Mouse (Mus musculus) heart, embryonic 14.5 days (tissue): Measurements from ENCODE around the gene Slc46a1. TPM values are rescaled to one million over a fixed set of nuclear protein-coding genes. Genes with fewer than 3 reads are reported as not detected.

Experiments
- ATAC-seq: fragments of 200-750 bp; cut with Nextera tagmentation; 2 replicates; pipeline ENCODE4 v1.8.0; 2017; ENCODE audit warnings: low read depth, moderate TSS enrichment; ENCODE audit not compliant: insufficient number of reproducible peaks, insufficient read depth, low FRiP score
- H3K27ac ChIP-seq, 2 experiments: fragments of 200-500 bp in 1 of 2; fragments of 300-500 bp in 1 of 2; sonication (generic) in 1 of 2; replicated peaks in 1 of 2; 2 replicates each; pipeline ENCODE4 v1.5.1; 2012 to 2014; ENCODE audit warnings: low read depth in 2 of 2, low read length in 2 of 2, control low read depth in 1 of 2, mild to moderate bottlenecking in 1 of 2, mixed read lengths in 1 of 2; ENCODE audit not compliant: control insufficient read depth in 1 of 2, insufficient read depth in 1 of 2
- H3K27me3 ChIP-seq: fragments of 300-500 bp; sonication (generic); 2 replicates; pipeline ENCODE4 v1.6.1; 2014; ENCODE audit warnings: mild to moderate bottlenecking, low read length, control low read depth; ENCODE audit not compliant: control insufficient read depth, insufficient read depth
- H3K36me3 ChIP-seq: fragments of 300-500 bp; sonication (generic); 2 replicates; pipeline ENCODE4 v1.6.1; 2014; ENCODE audit warnings: mild to moderate bottlenecking, control low read depth, low read length, mixed read lengths; ENCODE audit not compliant: control insufficient read depth, insufficient read depth
- H3K4me1 ChIP-seq, 2 experiments: fragments of 200-500 bp in 1 of 2; fragments of 300-500 bp in 1 of 2; sonication (generic) in 1 of 2; 2 replicates each; pipeline ENCODE4 v1.6.1; 2012 to 2014; ENCODE audit warnings: low read length in 2 of 2, control low read depth in 1 of 2, mixed read lengths in 1 of 2; ENCODE audit not compliant: control insufficient read depth in 2 of 2, insufficient read depth in 2 of 2
- H3K4me2 ChIP-seq: fragments of 300-500 bp; sonication (generic); 2 replicates; pipeline ENCODE4 v1.6.1; 2014; ENCODE audit warnings: mild to moderate bottlenecking, low read length
- H3K4me3 ChIP-seq, 2 experiments: fragments of 200-500 bp in 1 of 2; fragments of 300-500 bp in 1 of 2; sonication (generic) in 1 of 2; 2 replicates each; pipeline ENCODE4 v1.5.1; 2012 to 2014; ENCODE audit warnings: low read length in 2 of 2, mild to moderate bottlenecking in 2 of 2, control low read depth in 1 of 2, low read depth in 1 of 2, moderate library complexity in 1 of 2; ENCODE audit not compliant: control insufficient read depth in 1 of 2, insufficient read depth in 1 of 2
- H3K9ac ChIP-seq: fragments of 300-500 bp; sonication (generic); 2 replicates; pipeline ENCODE4 v1.6.1; 2014; ENCODE audit warnings: mild to moderate bottlenecking, low read length
- H3K9me3 ChIP-seq: fragments of 300-500 bp; sonication (generic); 2 replicates; pipeline ENCODE4 v1.6.1; 2016; ENCODE audit warnings: low read length, control low read depth; ENCODE audit not compliant: control insufficient read depth
- WGBS: fragments of 180-500 bp; shearing (Covaris S2); extraction: QIAGEN DNeasy Blood & Tissue Kit; methylation state at CpG from one replicate; pipeline ENCODE4 v1.1.7; 2014; 5-methylcytosine and 5-hydroxymethylcytosine counted together
- polyA plus RNA-seq: library from polyadenylated mRNA; unstranded; fragments of >200 nt; fragmentation: Nextera tagmentation; extraction: Ambion mirVana; gene quantifications from 2 replicates; pipeline ENCODE4 v1.2.1, GENCODE M21; 2014

Gene Slc46a1
- polyA plus RNA-seq, 1 experiment from 2014 or later = 8.1 TPM

DNA sequence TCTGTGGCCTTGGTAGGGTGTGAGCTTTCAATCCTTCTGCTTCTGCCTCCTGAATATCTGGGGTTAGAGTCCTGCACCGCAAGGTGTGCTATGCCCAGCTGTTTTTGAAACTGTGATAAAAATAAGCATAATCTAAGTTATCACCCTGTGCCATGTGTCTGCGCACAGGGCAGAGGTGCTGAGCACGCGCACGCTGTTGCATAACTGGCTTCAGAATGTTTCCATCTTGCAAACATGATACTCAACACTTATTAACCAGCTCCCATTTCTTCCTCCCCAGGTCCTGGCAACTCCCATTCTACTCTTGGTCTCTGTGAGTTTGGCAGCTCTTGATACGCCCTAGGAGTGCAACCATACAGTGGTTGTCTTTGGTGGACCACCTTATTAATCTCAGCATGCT is 37.8 kb upstream of the Slc46a1 start:
- WGBS = 88% methylated on average over 6 of the region's 6 CpGs
- ATAC-seq = no peak
- Histone ChIP-seq H3K27ac (no peak overlapping the region), H3K36me3 (no peaks in the 10 kb centered on the region), H3K9me3 (no peaks in the 10 kb centered on the region), H3K4me3 (no peak overlapping the region), H3K9ac (no peak overlapping the region), H3K4me2 (no peak overlapping the region), H3K27me3 (peaks cover 5% of the 10 kb centered on the region; the same call in 1 of the 2 replicates), H3K4me1 (no peaks in the 10 kb centered on the region)

DNA sequence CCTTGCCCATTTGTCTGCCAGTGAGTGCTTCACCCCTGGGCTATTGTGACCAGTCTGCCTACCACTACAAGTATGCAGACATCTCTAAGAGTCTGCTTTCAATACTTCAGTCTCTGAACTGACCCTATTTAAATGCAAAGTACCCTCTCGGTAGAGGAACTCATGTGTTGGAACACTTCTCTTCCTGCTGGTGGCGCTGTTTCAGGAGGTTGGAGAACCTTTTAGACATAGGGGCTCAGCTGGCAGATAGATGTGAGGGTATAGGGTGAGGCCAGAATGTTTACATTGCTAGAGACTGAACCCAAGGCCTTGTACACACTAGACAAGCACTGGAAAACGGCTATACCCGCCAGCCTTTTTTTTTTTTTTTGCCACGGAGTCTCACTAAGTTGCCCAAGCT is 37.2 kb upstream of the Slc46a1 start:
- H3K4me1 ChIP-seq = no peaks in the 10 kb centered on the region
- H3K36me3 ChIP-seq = no peaks in the 10 kb centered on the region
- H3K27ac ChIP-seq = no peak overlapping the region
- no peak overlapping the region for H3K4me3 ChIP-seq
- no peak overlapping the region for H3K4me2 ChIP-seq
- H3K27me3 ChIP-seq = no peaks in the 10 kb centered on the region
- 72% methylated on average over 5 of the region's 5 CpGs for WGBS
- H3K9ac ChIP-seq = no peak overlapping the region
- no peak for ATAC-seq
- no peaks in the 10 kb centered on the region for H3K9me3 ChIP-seq

DNA sequence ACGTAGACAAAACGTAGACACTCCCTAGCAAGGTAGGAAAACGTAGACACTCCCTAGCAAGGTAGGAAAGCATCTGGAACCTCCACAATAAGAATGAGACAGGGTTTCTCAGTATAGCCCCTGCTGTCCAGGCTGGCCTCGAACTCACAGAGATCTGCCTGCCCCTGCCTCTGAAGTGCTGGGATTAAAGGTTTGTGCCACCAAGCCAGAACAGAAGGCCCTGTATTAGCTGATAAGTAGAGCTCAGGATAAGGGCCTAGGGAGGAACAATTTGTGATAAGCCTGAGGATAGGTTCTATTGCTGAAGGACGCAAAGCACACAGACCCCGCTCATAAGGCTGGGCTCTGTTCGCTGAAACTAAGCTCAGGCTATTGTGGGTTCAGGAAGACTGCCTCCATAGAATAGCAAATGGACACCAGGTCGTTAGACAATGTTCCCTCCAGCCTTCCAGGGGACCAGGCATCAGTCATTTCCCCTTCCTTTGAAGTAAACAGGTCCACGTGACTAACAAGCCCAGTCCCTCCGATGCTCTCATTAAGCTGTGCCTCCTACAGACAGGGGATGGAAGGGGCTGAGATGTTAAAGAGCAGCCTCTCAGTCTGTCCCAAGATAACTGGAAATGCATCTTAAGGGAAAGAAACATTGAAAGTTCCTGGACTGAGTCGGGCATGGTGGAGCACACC is 35.2 kb upstream of the Slc46a1 start:
- ATAC-seq = no peak
- Histone ChIP-seq H3K9me3 (no peaks in the 10 kb centered on the region), H3K9ac (no peak overlapping the region), H3K27ac (no peak overlapping the region), H3K4me3 (no peak overlapping the region), H3K4me1 (no peaks in the 10 kb centered on the region), H3K4me2 (no peak overlapping the region), H3K27me3 (no peaks in the 10 kb centered on the region), H3K36me3 (no peaks in the 10 kb centered on the region)
- 40% methylated on average over 11 of the region's 11 CpGs for WGBS

DNA sequence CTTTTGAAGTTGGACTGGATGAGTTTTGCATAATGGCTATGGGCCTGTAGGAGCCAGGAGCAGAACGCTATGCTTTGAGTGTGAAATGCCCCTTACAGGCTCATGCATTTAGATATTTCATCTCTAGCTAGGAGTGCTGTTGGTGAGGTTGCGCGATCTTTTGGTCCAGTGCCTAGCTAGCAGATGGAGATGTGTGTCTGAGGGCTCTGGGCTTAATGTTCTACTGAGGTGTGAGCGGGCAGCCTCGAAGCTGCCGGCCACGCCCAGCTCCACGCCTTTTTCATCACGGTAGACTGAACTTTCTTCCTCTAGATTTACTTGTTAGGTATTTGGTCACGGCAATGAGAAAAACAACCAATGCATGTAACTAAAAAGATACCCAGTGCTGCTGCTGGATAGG is 34.3 kb upstream of the Slc46a1 start:
- 88% methylated on average over 10 of the region's 10 CpGs for WGBS

DNA sequence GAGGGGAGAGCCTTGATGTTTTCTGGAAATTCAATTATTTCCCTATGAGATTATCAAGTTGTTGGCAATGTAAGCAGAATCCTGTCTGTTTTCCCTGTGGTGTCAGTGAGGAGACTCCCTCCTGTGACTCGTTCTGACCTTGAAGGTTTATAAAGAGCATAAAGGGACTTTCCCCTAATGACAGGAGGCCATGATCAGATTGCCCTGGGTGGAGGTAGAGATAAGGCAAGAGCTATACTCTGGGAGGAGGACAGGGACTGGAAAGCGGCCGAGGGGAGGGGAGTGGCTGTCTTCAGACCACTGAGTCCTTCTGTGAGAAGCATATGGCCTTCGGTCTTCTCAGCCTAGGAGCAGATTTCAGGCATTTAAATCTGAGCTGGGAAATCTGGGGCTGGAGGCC is 31.4 kb upstream of the Slc46a1 start:
- WGBS = 14% methylated on average over 4 of the region's 4 CpGs
- Histone ChIP-seq H3K4me2 (no peak overlapping the region), H3K4me3 (no peak overlapping the region), H3K36me3 (no peaks in the 10 kb centered on the region), H3K9me3 (no peaks in the 10 kb centered on the region), H3K4me1 (peaks cover 4 to 9% of the 10 kb centered on the region in 2 experiments; a peak in 2 of 4 replicates), H3K9ac (no peak overlapping the region), H3K27me3 (no peaks in the 10 kb centered on the region), H3K27ac (no peak overlapping the region)
- no peak for ATAC-seq

More for the DNA sequence above, 34.3 kb upstream of the Slc46a1 start:
- Histone ChIP-seq H3K4me3 (no peak overlapping the region), H3K36me3 (no peaks in the 10 kb centered on the region), H3K9me3 (no peaks in the 10 kb centered on the region), H3K4me1 (peaks cover 4 to 7% of the 10 kb centered on the region in 2 experiments; a peak in 2 of 4 replicates), H3K27me3 (no peaks in the 10 kb centered on the region), H3K27ac (no peak overlapping the region), H3K4me2 (no peak overlapping the region), H3K9ac (no peak overlapping the region)
- no peak for ATAC-seq

DNA sequence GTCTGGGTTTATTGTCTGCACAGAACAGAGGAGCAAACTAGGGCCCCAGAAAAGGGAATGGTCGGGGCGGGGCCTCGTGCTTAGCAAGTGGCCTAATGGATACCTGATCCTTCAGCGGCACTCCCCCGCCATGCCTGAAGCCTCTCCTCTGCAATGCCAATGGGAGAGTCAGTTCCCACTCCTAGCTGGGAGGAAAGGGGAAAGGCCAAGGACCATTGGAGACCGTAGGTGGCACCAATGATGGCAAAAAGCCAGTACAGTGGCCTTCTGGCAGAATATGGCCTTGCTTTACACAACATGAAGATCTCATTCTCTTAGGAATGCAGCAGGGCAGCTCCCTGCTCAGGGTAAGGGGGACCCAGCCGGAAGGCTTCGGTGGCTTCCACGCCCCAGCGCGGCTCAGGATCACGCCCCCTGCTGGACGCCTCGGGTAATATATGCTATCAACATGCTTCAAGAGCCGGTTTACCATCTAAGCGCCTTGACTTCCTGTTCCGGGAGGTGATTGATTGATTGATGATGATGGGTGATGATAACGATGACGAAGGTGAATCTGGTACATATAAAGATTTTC is 29.6 kb upstream of the Slc46a1 start:
- no peak for ATAC-seq
- no peak overlapping the region for H3K27ac ChIP-seq
- no peaks in the 10 kb centered on the region for H3K9me3 ChIP-seq
- no peak overlapping the region for H3K4me3 ChIP-seq
- H3K4me1 ChIP-seq = peaks cover 4 to 9% of the 10 kb centered on the region in 2 experiments; a peak in 2 of 4 replicates
- H3K27me3 ChIP-seq = no peaks in the 10 kb centered on the region
- H3K36me3 ChIP-seq = no peaks in the 10 kb centered on the region
- peak overlapping the region; percentile 32; the same call in 1 of the 2 replicates for H3K4me2 ChIP-seq
- H3K9ac ChIP-seq = no peak overlapping the region
- WGBS = 6% methylated on average over 19 of the region's 19 CpGs

DNA sequence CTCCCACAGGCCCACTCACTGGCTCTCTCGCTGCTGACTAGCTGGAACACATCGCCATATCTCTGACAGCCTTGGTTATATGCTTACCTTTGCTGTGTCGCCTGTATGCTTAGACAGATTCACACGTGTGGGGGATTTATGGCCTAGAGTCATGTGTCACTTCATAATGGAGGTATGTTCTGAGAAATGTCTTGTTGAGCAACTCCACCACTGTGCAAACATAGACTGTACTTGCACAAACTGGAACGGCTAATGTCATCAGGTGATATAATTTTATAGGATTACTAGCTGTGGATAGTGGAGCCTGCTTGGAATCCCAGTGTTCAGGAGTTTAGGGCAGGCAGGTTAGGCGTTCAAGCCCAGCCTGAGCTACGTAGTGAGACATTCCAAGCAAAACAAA is 28.3 kb upstream of the Slc46a1 start:
- no peak overlapping the region for H3K27ac ChIP-seq
- WGBS = 90% methylated on average over 7 of the region's 7 CpGs
- H3K27me3 ChIP-seq = no peaks in the 10 kb centered on the region
- H3K4me2 ChIP-seq = no peak overlapping the region
- H3K4me3 ChIP-seq = no peak overlapping the region
- H3K9me3 ChIP-seq = no peaks in the 10 kb centered on the region
- H3K9ac ChIP-seq = no peak overlapping the region
- H3K4me1 ChIP-seq = peaks cover 4 to 9% of the 10 kb centered on the region in 2 experiments; a peak in 2 of 4 replicates
- no peak for ATAC-seq
- no peaks in the 10 kb centered on the region for H3K36me3 ChIP-seq
